Mouse (Mus musculus) right cerebral cortex, postnatal 4 days (tissue): Measurements from ENCODE around the gene Lims1.
A peak's percentile ranks its signal among the peaks of the same experiment; 100 is the strongest.

Experiments
- DNase-seq: peaks from one replicate; pipeline ENCODE4 v3.0.0-alpha.2; 2022

Lims1 gene

GRCm38 (mm10) chr10:58386997-58387396 is 63.7 kb downstream of the Lims1 start:
- no peak for DNase-seq

- DNase-seq: no peak
These were observed 65.4 kb downstream of the Lims1 start for GRCm38 (mm10) chr10:58388648-58389047.

- no peak for DNase-seq
These were observed 65.9 kb downstream of the Lims1 start for GRCm38 (mm10) chr10:58389151-58389550.

DNA sequence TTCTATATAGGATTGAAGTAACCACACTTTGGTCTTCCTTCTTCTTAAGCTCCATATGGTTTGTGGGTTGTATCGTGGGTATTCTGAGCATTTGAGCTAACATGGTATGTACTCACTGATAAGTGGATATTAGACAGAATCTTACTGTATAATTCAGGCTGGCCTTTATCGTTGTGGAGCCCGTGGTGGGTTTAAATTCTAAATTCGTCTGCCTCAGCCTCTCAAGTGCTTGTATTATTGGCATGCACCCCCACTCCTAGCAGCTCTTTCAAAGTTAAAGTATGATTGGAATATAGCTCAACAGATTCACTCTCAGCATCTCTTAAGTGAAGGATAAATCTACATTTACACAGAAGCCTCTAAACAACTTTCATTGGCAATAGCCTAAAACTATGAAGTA is 69.2 kb downstream of the Lims1 start:
- DNase-seq: no peak

GRCm38 (mm10) chr10:58393026-58394014 is 70.1 kb downstream of the Lims1 start:
- no peak for DNase-seq

- no peak for DNase-seq
These were observed 70.9 kb downstream of the Lims1 start for GRCm38 (mm10) chr10:58394170-58394569.

GRCm38 (mm10) chr10:58395315-58395714 is 72.0 kb downstream of the Lims1 start:
- no peak for DNase-seq

GRCm38 (mm10) chr10:58395723-58396122 is 72.5 kb downstream of the Lims1 start:
- DNase-seq: no peak

DNA sequence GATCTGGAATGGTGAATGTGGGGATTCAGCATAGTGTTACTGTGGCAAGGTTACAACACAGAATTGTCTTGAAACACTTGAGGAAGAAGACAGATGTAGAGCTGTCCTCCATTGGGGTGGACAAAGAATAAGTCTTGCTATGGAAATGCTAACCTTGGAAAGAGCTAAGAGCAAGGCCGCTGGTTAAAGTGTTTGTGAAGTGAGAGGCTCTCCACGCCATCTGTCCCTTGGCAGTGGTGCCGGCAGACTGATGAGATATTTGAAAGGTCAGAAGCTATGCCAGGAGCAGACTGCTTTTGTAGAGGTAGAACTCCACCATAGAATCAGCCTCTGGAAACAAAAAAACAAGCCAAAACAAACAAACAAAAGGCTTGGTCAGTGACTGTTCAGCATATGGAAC is 73.3 kb downstream of the Lims1 start:
- no peak for DNase-seq

- DNase-seq: no peak
These were observed 75.7 kb downstream of the Lims1 start for GRCm38 (mm10) chr10:58398941-58399340.

DNA sequence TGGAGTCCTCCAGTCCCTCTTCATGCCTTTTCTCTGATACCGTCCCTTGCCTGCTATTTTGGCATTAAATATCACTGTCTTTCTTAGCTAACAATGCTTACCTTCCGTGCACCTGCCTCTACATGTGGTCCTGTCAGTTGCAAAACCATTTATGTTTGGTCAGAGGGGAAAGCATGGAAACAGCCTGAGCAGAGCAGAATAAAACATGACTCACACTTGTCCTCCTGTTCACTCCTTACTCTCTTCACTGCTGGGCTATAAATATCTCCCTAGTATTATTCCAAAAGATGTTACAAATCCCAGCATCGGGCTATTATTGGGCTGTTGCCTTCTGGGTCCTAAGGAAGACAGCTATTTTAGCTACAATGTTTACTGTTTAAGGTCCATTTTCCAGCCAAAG is 78.6 kb downstream of the Lims1 start:
- no peak for DNase-seq

DNA sequence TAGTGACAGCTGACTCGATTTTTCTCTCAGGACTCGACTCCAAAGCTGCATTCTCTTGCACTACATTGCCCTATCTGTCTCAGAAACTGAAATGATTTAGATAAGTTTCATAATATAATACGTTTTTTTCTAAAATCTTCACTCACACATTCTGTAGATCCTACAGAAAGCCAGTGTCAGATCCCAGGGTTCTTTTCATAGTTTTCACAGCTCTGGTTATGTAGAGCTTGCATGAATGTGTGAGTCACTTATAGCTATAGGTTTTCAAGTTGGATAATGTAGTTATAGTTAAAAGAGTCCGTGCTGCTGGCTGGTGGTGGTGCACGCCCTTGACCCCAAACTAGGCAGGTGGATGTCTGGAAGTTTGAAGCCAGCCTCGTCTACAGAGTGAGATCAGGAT is 81.4 kb downstream of the Lims1 start:
- no peak for DNase-seq

DNA sequence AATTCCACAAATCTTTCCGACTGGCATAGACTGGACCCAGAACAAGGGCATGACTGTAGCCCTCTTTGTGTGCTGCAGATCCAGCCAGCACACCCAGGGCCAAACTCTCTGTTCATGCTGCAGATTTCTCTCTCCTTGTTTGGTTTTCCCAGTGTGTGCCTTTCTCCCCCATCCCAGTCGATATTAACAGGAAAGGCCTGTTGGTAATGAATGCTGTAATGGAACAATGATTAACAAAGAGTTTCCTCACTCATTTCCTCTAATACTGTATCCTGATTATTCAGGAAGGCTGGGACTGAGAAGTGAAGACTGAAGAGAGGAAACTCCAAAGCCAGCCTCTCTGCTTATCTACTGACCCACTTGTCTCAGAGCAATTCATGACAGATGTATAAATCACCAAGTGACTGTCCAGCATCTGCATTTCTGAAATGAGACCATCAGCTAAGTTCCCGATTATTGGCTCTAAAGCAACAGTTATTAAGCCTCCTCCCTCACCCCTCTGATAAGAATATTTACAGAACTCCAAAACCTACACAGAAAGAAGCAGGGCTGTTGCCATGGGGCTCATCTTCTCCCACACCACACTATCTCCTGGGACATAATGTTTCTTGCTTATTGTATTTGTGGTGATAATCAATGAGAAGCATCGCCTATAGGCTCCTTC is 82.2 kb downstream of the Lims1 start:
- no peak for DNase-seq

DNA sequence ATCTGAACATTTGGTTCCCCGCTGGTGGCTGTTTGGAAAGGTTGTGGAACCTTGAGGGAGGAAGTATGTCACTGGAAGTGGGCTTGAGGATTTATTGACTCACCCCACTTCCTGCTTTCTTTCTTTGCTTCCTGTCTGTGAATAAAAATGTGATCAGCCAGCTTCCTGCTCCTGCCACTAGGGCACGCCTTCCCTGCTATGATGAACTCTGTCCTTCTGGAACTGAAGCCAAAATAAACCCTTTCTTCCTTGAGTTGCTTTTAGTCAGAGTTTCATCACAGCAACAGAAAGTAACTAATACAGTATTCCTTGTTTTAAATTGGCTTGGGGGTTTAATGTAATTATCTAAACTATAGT is 82.7 kb downstream of the Lims1 start:
- no peak for DNase-seq

- no peak for DNase-seq
These were observed 89.1 kb downstream of the Lims1 start for GRCm38 (mm10) chr10:58412331-58412730.

DNA sequence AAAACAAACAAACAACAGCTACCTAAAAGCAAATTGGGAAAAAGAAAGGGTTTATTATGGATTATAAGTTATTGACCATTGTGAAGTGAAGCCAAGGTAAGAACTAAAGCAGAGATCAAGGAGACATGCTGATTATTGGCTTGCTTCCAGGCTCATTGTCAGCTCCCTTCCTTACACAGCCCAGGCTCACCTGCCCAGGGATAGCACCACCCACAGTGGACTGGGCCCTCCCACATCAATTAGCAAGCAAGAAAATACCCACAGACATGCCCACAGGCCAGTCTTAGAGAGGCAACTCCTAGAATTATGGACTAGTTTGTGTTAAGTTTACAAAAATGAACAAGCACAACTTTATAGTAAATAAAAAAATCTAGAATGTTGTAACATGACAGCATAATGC is 89.6 kb downstream of the Lims1 start:
- no peak for DNase-seq

GRCm38 (mm10) chr10:58416702-58417101 is 93.4 kb downstream of the Lims1 start:
- DNase-seq: no peak

DNA sequence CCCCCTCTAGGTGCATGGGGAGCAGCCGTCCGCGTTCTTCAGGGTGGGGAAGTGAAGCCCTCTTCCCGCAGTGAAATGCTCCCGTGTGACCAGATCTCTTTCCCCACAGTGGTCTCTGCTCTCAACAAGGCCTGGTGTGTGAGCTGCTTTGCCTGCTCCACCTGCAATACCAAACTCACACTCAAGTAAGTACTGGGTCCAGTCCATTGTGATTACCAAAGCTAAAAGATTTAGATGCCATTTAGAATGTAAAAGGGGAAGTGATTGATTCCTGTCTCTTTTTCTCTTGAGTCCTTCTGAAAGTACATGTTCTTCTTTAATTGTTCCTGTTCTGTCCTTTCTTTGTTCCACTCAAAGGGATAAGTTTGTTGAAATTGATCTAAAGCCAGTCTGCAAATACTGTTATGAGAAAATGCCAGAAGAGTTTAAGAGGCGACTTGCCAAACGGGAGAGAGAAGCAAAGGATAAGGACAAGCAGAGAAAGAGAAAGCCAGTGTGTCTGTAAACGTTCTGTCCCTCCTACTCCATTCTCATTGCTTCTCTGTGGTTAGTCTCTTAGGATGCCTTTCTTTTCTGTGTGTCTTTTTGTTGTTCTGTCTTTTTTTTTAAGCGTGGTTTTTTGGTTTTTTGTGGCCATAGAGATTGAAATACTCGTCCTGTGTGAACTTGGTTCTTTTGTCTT is 95.2 kb downstream of the Lims1 start:
- no peak for DNase-seq

GRCm38 (mm10) chr10:58427930-58428329 is 104.7 kb downstream of the Lims1 start:
- DNase-seq: no peak

GRCm38 (mm10) chr10:58445850-58446249 is 122.6 kb downstream of the Lims1 start:
- DNase-seq: peak; percentile 3

- DNase-seq: peak; percentile 98
These were observed 123.4 kb downstream of the Lims1 start, which contains the start of gene Ranbp2 for GRCm38 (mm10) chr10:58446384-58447279. Gene Ranbp2, plus strand, starts transcription at chr10:58446920.

GRCm38 (mm10) chr10:58447280-58447781 is 124.1 kb downstream of the Lims1 start:
- DNase-seq: no peak
